Mouse (Mus musculus) heart, embryonic 13.5 days (tissue): Measurements from ENCODE around the gene Nol10. TPM values are rescaled to one million over a fixed set of nuclear protein-coding genes. Genes with fewer than 3 reads are reported as not detected.

ENCODE experiments used
- ATAC-seq: fragments of 200-750 bp; cut with Nextera tagmentation; 2 replicates; pipeline ENCODE4 v1.8.0; 2017; ENCODE audit warnings: moderate TSS enrichment; ENCODE audit not compliant: insufficient number of reproducible peaks, low FRiP score, low TSS enrichment; ENCODE audit errors: extremely low read depth
- H3K27ac ChIP-seq: fragments of 300-500 bp; sonication (generic); replicated peaks from 2 replicates; pipeline ENCODE4 v1.5.1; 2015; ENCODE audit warnings: moderate library complexity, mild to moderate bottlenecking, inconsistent platforms
- H3K27me3 ChIP-seq: fragments of 300-500 bp; sonication (generic); replicated peaks from 2 replicates; pipeline ENCODE4 v1.6.1; 2015; ENCODE audit warnings: mild to moderate bottlenecking, inconsistent platforms
- H3K36me3 ChIP-seq: fragments of 300-500 bp; sonication (generic); 2 replicates; pipeline ENCODE4 v1.6.1; 2015; ENCODE audit warnings: mild to moderate bottlenecking, inconsistent platforms
- H3K4me1 ChIP-seq: fragments of 300-500 bp; sonication (generic); 2 replicates; pipeline ENCODE4 v1.6.1; 2015; ENCODE audit warnings: inconsistent platforms
- H3K4me2 ChIP-seq: fragments of 300-500 bp; sonication (generic); 2 replicates; pipeline ENCODE4 v1.6.1; 2015; ENCODE audit warnings: inconsistent platforms, mild to moderate bottlenecking, moderate library complexity
- H3K4me3 ChIP-seq: fragments of 300-500 bp; sonication (generic); 2 replicates; pipeline ENCODE4 v1.5.1; 2015; ENCODE audit warnings: moderate library complexity, mild to moderate bottlenecking, inconsistent platforms
- H3K9ac ChIP-seq: fragments of 300-500 bp; sonication (generic); 2 replicates; pipeline ENCODE4 v1.6.1; 2015; ENCODE audit warnings: inconsistent platforms, mild to moderate bottlenecking, moderate library complexity
- H3K9me3 ChIP-seq: fragments of 300-500 bp; sonication (generic); 2 replicates; pipeline ENCODE4 v1.6.1; 2016; ENCODE audit warnings: inconsistent platforms
- WGBS: fragments of 180-500 bp; shearing (Covaris S2); methylation state at CpG from one replicate; pipeline ENCODE4 v1.1.7; 2015; ENCODE audit warnings: mixed read lengths; 5-methylcytosine and 5-hydroxymethylcytosine counted together
- polyA plus RNA-seq: library from polyadenylated mRNA; unstranded; fragments of >200 nt; fragmentation: Nextera tagmentation; extraction: Ambion mirVana; gene quantifications from 2 replicates; pipeline ENCODE4 v1.2.1, GENCODE M21; 2015

Nol10 gene
- polyA plus RNA-seq, 1 experiment from 2014 or later, result 13.2 TPM

- no peak overlapping the region for H3K4me3 ChIP-seq
- no peak overlapping the region for H3K27ac ChIP-seq
- H3K36me3 ChIP-seq, result peaks cover 10% of the 10 kb centered on the region; the same call in 1 of the 2 replicates
- peaks cover 14% of the 10 kb centered on the region for H3K4me1 ChIP-seq
- H3K9me3 ChIP-seq, result no peaks in the 10 kb centered on the region
- no peak for ATAC-seq
- 100% methylated on average over 1 of the region's 1 CpGs for WGBS
- H3K27me3 ChIP-seq, result no peaks in the 10 kb centered on the region
- H3K4me2 ChIP-seq, result no peak overlapping the region
- no peak overlapping the region for H3K9ac ChIP-seq
These were observed 39.8 kb downstream of the Nol10 start for GRCm38 (mm10) chr12:17388136-17388437.

DNA sequence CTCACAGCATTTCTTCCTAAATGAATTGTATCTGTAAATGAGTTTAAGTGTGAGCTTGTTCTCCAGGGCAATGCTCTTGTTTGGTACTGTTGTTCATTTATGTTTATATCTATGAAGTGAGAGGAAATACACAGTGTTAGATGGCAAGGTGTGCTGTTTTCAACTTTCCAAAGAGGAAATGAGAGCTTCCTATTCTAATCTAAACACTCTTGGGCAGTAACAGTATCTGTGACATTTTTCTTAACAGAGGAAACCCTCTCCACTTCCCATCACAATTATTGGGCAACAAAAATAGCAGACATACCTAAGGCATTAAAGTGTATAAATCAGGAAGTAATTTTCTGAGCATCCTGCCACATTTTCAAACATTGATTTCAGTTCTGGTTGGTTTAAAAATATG is 41.8 kb downstream of the Nol10 start:
- 0 out of 2 replicates have a peak overlapping the region, but pooled peaks have one; percentile 10 for H3K27ac ChIP-seq
- no peak overlapping the region for H3K9ac ChIP-seq
- peaks cover 14% of the 10 kb centered on the region for H3K4me1 ChIP-seq
- no peak for ATAC-seq
- no peaks in the 10 kb centered on the region for H3K9me3 ChIP-seq
- peaks cover 6% of the 10 kb centered on the region; the same call in 1 of the 2 replicates for H3K36me3 ChIP-seq
- H3K4me2 ChIP-seq, result no peak overlapping the region
- H3K27me3 ChIP-seq, result no peaks in the 10 kb centered on the region
- H3K4me3 ChIP-seq, result no peak overlapping the region

- Histone ChIP-seq H3K36me3 (peaks cover 6% of the 10 kb centered on the region; the same call in 1 of the 2 replicates), H3K4me2 (no peak overlapping the region), H3K27me3 (no peaks in the 10 kb centered on the region), H3K9ac (no peak overlapping the region), H3K9me3 (no peaks in the 10 kb centered on the region), H3K4me3 (no peak overlapping the region), H3K27ac (no peak overlapping the region), H3K4me1 (peaks cover 14% of the 10 kb centered on the region)
- 37% methylated on average over 4 of the region's 4 CpGs for WGBS
- no peak for ATAC-seq
These were observed 42.3 kb downstream of the Nol10 start for GRCm38 (mm10) chr12:17390510-17390909.

DNA sequence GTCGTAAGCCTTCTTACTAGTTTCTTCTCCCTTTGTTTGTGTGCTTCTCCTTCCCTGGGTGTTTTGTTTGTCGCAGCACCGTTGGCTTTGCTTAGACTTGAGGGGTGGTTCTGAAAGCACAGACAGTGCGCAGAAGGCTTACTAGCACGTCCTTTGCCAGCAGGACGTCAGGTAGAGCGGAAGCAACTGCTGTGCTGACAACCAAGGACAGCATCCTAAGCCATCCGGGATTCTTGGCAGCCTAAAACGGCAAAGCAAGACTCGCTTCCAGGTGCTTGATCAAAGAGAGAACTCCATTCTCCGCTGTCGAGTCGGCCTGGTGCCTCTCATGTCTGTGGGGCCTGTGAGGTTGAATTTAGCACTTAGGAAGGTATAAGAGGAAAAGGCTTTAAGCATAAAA is 44.9 kb downstream of the Nol10 start:
- Histone ChIP-seq H3K9ac (no peak overlapping the region), H3K4me2 (no peak overlapping the region), H3K9me3 (no peaks in the 10 kb centered on the region), H3K36me3 (peaks cover 6% of the 10 kb centered on the region; the same call in 1 of the 2 replicates), H3K4me3 (no peak overlapping the region), H3K4me1 (peaks cover 14% of the 10 kb centered on the region), H3K27me3 (no peaks in the 10 kb centered on the region), H3K27ac (no peak overlapping the region)
- 81% methylated on average over 13 of the region's 13 CpGs for WGBS
- no peak for ATAC-seq

- H3K9me3 ChIP-seq, result no peaks in the 10 kb centered on the region
- H3K4me1 ChIP-seq, result no peaks in the 10 kb centered on the region
- no peaks in the 10 kb centered on the region for H3K27me3 ChIP-seq
- no peak overlapping the region for H3K4me2 ChIP-seq
- H3K36me3 ChIP-seq, result peaks cover 20% of the 10 kb centered on the region
- 78% methylated on average over 2 of the region's 2 CpGs for WGBS
- H3K4me3 ChIP-seq, result no peak overlapping the region
- no peak for ATAC-seq
- no peak overlapping the region for H3K9ac ChIP-seq
- H3K27ac ChIP-seq, result no peak overlapping the region
These were observed 48.9 kb downstream of the Nol10 start for GRCm38 (mm10) chr12:17397150-17397549.

GRCm38 (mm10) chr12:17401419-17401818 is 53.2 kb downstream of the Nol10 start:
- Histone ChIP-seq H3K4me1 (no peaks in the 10 kb centered on the region), H3K4me2 (no peak overlapping the region), H3K9me3 (no peaks in the 10 kb centered on the region), H3K4me3 (no peak overlapping the region), H3K9ac (no peak overlapping the region), H3K36me3 (peaks cover 52% of the 10 kb centered on the region), H3K27ac (no peak overlapping the region), H3K27me3 (no peaks in the 10 kb centered on the region)
- ATAC-seq, result no peak
- WGBS, result 79% methylated on average over 1 of the region's 1 CpGs

DNA sequence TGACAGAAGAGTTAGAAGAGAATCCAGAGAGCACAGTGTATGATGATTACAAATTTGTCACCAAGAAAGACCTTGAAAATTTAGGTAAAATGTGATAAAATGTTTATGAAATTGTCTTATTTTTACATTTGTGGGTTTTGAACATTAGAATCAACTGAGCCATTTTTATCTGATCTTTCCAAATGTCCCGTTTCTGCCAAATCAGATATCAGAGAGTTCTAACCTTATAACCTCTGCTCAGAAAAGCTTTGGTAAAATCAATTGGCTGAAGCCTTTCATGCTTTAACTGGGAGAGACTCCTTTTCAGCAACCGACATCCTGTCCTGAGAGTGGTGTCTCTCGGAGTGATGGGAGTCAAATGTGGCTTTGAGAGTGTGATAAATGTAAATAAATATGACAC is 53.9 kb downstream of the Nol10 start:
- H3K27me3 ChIP-seq, result no peaks in the 10 kb centered on the region
- no peak for ATAC-seq
- no peak overlapping the region for H3K4me2 ChIP-seq
- peaks cover 58% of the 10 kb centered on the region for H3K36me3 ChIP-seq
- H3K9me3 ChIP-seq, result no peaks in the 10 kb centered on the region
- no peak overlapping the region for H3K27ac ChIP-seq
- no peak overlapping the region for H3K9ac ChIP-seq
- no peak overlapping the region for H3K4me3 ChIP-seq
- H3K4me1 ChIP-seq, result no peaks in the 10 kb centered on the region
- 75% methylated on average over 3 of the region's 3 CpGs for WGBS

DNA sequence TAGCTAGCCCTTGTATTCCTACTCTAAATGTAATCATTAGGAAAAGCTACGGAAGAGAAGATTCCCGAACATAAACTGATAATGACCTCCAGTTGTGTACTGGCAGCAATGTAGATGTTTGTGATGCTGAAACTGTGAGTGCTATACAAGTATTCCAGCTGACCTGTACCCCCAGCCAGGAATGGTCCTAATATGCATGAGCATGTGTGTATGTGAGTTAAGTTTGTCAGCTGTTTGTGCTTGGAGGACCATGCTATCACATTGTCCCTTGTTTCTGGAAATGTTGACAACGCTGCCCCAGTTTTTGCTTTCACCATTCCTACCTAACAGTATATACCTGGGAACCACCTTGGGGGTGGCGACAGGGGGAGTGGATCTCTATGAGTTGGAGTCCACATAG is 55.7 kb downstream of the Nol10 start:
- ATAC-seq, result no peak
- no peak overlapping the region for H3K4me3 ChIP-seq
- H3K9ac ChIP-seq, result no peak overlapping the region
- WGBS, result 91% methylated on average over 4 of the region's 4 CpGs
- no peaks in the 10 kb centered on the region for H3K9me3 ChIP-seq
- peaks cover 73% of the 10 kb centered on the region for H3K36me3 ChIP-seq
- no peak overlapping the region for H3K4me2 ChIP-seq
- H3K4me1 ChIP-seq, result no peaks in the 10 kb centered on the region
- H3K27me3 ChIP-seq, result no peaks in the 10 kb centered on the region
- H3K27ac ChIP-seq, result no peak overlapping the region

DNA sequence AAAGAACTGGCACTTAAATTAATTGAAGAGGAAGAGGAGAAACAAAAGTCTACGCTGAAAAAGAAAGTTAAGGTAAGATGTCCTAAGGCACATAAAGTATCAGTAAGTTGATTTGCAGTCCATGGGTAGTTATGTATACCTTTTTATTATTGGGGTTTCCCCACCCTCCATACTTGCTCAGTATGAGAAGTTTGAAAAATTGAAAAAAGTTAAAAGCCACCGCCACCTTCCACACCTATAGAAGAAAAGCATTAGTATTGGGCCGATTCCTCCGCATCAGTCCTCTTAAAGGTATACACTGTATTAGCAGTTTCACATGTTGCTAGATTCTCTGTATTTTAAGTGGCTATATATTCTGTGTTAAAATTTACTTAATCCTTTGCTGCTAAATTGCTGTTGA is 58.6 kb downstream of the Nol10 start:
- 90% methylated on average over 4 of the region's 4 CpGs for WGBS
- peaks cover 70% of the 10 kb centered on the region for H3K36me3 ChIP-seq
- ATAC-seq, result no peak

DNA sequence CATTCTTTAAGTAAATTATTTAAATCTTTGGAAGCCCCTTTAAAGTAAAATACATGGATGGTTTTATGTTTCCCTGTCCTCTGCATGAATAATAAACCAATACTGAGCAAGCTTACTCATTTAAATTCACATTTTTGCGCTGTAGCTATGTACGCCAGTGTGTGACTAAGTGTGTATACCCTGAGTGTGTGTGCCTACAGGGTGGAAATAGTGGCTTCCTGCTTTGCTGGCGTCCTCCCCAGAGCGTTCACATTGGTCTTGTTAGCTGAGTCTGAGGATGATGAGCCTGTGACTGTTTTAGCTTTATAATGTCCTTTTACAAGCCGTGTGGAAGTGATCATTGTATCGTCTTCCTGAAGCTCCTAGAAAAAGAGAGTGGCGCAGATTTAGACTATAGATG is 60.1 kb downstream of the Nol10 start:
- Histone ChIP-seq H3K4me2 (no peak overlapping the region), H3K4me3 (no peak overlapping the region), H3K9ac (no peak overlapping the region), H3K27ac (no peak overlapping the region), H3K27me3 (no peaks in the 10 kb centered on the region), H3K36me3 (peaks cover 59% of the 10 kb centered on the region), H3K4me1 (peaks cover 13% of the 10 kb centered on the region), H3K9me3 (no peaks in the 10 kb centered on the region)
- WGBS, result 87% methylated on average over 7 of the region's 7 CpGs
- ATAC-seq, result no peak

More for the DNA sequence above, 58.6 kb downstream of the Nol10 start:
- H3K4me1 ChIP-seq, result peaks cover 6% of the 10 kb centered on the region
- H3K9ac ChIP-seq, result no peak overlapping the region
- H3K27me3 ChIP-seq, result no peaks in the 10 kb centered on the region
- H3K9me3 ChIP-seq, result no peaks in the 10 kb centered on the region
- H3K27ac ChIP-seq, result no peak overlapping the region
- H3K4me3 ChIP-seq, result no peak overlapping the region
- no peak overlapping the region for H3K4me2 ChIP-seq

- Histone ChIP-seq H3K27ac (no peak overlapping the region), H3K9me3 (no peaks in the 10 kb centered on the region), H3K27me3 (no peaks in the 10 kb centered on the region), H3K9ac (no peak overlapping the region), H3K36me3 (peaks cover 37% of the 10 kb centered on the region), H3K4me3 (no peak overlapping the region), H3K4me2 (no peak overlapping the region), H3K4me1 (peaks cover 13% of the 10 kb centered on the region)
- WGBS, result 76% methylated on average over 2 of the region's 2 CpGs
- ATAC-seq, result no peak
These were observed 63.0 kb downstream of the Nol10 start for GRCm38 (mm10) chr12:17411242-17411641.

DNA sequence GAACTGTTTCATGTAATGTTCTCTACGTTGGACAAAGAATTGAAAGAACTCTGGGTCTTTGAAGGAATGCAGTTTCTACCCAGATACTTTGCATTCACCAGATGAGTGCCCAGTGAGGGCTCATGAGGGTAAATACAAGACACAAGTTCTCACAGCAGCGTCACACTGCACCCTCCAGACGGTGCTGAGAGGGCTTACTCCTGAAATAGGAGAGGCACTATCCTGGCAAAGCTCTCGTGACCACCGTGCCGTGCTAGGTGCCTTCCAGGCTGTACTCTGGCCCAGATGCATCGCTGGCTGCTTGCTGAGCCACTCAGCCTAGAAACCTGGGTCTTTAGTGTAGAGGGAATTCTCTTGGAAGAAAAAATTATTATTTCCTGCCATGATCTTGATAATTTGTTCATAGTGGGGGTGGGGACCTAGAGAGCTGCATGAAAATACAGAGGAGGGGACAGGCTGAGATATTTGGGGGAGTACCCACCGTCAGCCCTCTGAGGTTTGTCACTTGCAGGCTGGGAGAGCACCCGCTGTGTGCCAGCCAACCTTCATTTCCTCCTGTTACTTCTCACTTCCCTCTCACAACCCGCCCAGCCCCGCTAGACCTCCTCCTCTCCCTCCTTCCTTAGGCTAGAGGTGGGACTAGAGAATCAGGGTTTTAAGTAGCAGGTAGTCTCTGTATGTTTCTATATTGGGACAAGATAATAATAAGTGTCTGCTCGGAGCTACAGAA is 63.7 kb downstream of the Nol10 start:
- no peaks in the 10 kb centered on the region for H3K27me3 ChIP-seq
- no peak overlapping the region for H3K4me2 ChIP-seq
- WGBS, result 38% methylated on average over 12 of the region's 12 CpGs
- H3K4me1 ChIP-seq, result peaks cover 13% of the 10 kb centered on the region
- ATAC-seq, result no peak
- H3K9ac ChIP-seq, result peak overlapping the region; percentile 37; the same call in 1 of the 2 replicates
- no peak overlapping the region for H3K4me3 ChIP-seq
- H3K36me3 ChIP-seq, result peaks cover 38% of the 10 kb centered on the region
- no peaks in the 10 kb centered on the region for H3K9me3 ChIP-seq
- H3K27ac ChIP-seq, result no peak overlapping the region
